Mouse (Mus musculus) lung, postnatal 36 days (tissue): ENCODE data around the gene Micall2.
"Not testable (repeated sequence)": the region's sequence is repeated elsewhere in the genome, so short reads cannot be mapped to it uniquely, and the experiment has no call there.

Source experiments
- DNase-seq: peaks from one replicate; pipeline ENCODE4 v3.0.0; 2022; ENCODE audit warnings: mixed read lengths

Micall2 gene

GRCm38 (mm10) chr5:139735677-139736503 is at the start of gene Micall2:
TSS of gene Micall2 (minus strand) at chr5:139736336.
- peak; percentile 99 for DNase-seq

DNA sequence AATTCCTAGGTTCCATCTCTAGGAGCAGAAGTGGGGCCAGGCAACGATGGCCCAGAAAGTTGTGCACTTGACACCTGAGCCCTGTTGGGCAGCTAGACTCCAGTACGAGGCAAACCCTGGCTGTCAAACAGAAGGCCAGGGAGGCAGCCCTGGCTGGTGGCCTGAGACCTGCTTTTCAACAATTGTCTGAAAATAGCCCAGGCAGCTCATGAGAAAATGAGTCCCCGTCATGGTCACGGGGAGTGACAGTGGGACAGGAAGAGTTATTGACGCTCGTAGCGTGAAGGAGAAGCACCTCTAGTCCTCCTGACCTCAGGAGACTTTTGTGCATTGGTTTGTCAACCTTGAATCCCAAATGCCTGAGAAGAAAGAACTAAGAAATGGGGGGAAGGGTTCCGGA is 45.3 kb upstream of the Micall2 start:
- no peak for DNase-seq

DNA sequence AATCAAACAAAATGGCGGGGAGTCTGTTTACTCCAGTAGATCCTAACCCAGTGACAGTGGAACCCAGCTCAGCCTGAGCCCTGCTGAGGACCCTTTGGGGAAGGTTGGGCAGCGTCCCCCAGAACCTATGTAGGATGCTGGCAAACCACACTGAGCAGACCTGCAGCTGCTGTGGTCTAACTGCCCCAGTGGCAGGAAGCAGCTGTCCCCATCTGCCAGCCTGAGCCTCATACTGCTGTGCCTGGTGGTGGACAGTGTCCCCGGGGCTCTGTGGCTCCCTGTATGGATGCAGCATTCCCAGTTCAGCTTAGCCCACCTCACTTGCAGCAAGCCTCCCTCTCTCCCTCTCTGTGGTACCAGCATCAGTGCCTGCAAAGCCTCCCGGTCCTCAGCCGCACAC is 40.8 kb upstream of the Micall2 start:
- no peak for DNase-seq

GRCm38 (mm10) chr5:139775216-139775926 is 39.2 kb upstream of the Micall2 start, which contains the start of gene Ints1:
TSS of gene Ints1 (minus strand) at chr5:139775674.
- DNase-seq, result peak; percentile 99

DNA sequence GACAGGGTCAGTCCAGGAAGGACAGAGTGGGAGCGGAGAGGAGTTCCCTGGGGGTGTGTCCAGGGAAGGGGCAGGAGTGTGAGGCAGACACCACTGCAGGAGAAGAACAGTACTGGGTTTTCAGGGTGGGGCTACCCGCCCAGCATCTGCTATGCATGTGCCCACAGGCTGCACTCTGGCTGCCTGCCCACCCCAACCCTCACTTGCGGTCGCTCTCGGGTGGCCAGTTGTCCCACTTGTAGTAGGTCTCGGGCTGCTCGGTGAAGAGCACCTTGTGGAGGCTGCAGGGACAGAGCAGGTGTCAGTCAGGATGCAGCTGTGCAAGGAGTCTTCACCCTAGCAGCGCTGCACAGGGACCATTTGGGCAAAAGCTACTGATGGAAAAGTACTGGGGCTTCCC is 32.1 kb upstream of the Micall2 start:
- DNase-seq, result no peak

GRCm38 (mm10) chr5:139764296-139764695 is 28.2 kb upstream of the Micall2 start:
- no peak for DNase-seq

DNA sequence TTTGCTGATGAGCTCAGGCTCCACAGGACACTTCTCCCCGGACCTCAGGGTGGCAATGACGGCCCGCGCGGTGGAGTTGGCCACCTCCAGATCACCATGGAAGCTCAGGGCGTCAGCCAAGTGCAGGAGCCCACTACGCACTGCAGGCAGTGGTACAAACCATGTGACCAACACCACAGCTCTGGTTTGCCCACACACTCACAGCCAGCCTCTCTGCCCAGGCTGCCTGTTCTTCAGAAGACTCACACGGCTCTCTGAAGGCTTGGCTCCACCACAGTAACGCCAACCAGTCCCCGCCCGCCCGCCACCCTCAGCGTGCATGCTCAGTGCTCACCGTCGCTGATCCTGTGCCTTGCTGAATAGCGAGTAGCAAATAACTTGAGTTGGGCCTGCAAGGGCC is 22.0 kb upstream of the Micall2 start:
- DNase-seq, result no peak

- DNase-seq, result no peak
Measured at GRCm38 (mm10) chr5:139756586-139756985, 20.4 kb upstream of the Micall2 start.

- DNase-seq, result no peak
Measured at GRCm38 (mm10) chr5:139756135-139756534, 20.0 kb upstream of the Micall2 start.

DNA sequence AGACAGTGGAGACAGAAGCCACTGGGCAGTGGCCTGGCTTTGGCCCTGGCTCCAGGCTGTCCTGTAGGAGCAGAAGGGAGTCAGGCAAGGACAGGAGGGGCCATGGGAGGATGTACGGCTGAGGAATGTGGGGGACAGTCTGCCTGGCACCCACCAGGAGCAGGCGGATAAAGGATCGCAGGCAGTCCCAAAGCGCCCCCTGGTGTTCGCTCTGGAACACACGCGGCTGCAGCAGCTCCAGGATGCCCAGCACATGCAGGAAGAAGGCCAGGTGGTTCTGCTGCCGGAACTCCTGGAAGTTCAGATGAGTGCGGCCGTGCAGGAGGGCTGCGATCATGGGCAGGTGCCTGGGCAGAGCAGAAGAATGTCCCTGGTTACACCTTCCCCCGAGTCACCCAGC is 18.6 kb upstream of the Micall2 start:
- peak; percentile 44 for DNase-seq

- DNase-seq, result peak; percentile 69
Measured at GRCm38 (mm10) chr5:139750535-139750934, 14.4 kb upstream of the Micall2 start.

GRCm38 (mm10) chr5:139749413-139750125 is 13.4 kb upstream of the Micall2 start:
- no peak for DNase-seq

DNA sequence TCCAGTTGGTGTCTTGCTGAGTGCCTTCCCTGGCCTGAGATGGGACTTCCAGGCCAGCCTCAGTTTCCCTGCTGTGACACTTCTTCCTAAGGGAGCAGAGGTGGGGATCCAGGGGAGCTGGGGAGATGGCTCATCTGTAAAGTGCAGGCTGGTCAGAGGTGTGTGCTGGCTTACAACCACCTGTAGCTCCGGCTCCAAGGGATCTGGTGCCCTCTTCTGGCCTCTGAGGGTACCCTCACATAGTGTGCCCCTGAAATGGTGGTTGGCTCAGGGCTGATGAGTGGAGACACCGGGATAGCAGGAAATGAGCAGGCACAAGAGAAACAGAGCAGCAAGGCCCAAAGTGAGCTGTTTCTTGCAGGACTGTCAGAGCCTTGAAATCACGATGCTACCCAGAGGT is 9.6 kb upstream of the Micall2 start:
- peak; percentile 79 for DNase-seq

DNA sequence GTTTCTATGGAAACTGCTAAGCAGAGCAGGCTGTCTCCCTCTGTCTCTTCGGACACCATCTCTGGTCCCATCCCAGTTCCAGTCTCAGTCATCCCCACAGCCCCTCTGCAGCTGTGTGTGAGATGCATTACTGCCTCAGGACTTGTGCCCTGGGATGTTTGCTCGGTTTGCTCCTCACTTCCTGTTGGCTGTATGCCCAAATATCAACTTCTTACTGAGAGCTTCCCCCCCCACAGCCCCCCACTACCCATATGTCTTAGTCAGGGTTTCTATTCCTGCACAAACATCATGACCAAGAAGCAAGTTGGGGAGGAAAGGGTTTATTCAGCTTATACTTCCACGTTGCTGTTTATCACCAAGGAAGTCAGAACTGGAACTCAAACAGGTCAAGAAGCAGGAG is 6.5 kb upstream of the Micall2 start:
- DNase-seq, result not testable (repeated sequence)

- no peak for DNase-seq
Measured at GRCm38 (mm10) chr5:139738592-139739315, 2.6 kb upstream of the Micall2 start.

DNA sequence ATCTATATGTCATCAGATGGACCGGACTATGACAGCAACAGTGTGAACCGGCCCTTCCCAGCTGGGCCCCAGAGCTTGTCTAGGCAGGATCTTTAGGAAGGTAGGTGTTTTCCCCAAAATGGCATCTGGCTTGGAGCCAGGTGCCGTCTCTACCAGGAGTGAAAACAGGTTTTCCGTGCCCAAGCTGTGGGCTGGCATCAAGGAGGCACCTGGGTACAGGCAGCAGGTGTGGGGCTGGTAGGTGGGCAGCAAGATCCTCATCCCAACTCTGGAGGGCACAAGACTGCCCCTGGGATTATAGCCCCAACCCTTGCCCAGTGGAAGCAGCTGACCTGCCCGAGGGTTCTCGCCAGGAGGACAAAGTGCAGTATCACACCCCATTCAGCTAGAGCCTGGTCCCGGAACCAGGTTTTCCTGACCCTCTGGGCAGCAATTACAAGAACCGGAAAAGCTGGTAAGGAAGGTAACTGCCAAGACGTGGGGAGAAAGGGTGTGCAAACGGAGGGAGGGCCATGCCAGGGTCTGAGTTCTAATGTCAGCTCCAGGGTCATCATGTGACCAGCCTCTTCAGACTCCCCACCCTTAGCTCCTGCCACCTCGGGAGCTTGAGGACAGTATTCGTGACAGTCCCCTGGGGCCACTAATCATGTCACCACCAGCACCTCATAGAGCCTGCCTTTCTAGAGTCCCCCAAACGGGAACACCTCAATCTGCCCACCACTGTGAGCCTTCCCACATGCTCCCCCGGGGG is 1.9 kb upstream of the Micall2 start:
- DNase-seq, result peak; percentile 16

DNA sequence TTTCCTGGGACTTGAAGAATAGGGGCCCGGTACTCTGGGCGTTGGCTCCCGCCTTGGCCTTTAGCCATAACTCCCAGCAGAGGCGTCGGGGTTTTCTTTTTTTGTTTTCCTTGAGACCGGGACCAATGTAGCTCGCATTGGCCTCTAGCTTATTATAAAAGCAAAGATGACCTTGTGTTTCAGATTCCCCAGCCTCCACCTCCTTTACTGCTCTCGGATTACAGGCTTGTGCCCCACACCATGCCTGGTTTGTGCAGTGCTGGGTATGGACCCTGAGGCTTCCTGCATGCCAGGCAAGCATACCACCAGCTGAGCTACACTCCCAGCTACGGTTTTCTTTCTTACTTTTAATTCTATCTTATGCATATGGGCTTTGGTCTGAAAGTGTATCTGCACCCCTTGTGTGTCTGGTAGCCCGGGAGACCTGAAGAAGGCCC is 386 bp upstream of the Micall2 start:
- DNase-seq, result no peak

- no peak for DNase-seq
Measured at GRCm38 (mm10) chr5:139734746-139735145, 1.4 kb downstream of the Micall2 start.

- no peak for DNase-seq
Measured at GRCm38 (mm10) chr5:139734016-139734415, 2.1 kb downstream of the Micall2 start.

DNA sequence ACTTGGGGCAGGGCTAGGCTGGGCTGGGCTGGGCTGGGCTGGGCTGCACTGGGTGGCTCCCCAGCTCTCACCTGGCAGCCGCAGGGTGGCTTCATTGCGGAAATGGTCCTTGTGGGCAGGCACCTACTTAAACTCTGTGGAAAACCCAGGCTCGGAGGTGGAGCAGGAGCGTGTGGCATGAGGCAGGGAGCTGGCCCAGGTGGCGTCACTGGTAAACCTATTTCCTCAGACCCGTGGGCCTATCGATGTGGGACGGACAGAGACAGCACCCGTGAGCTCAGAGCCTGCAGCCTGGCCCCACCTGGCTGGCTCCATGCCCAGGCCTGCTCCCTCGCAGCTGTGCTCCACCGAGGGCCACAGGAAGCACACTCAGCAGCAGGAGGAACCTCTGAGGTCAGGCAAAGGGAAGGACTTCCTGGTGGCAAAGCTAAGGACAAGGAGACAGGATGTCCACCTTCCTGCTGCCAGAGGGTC is 3.5 kb downstream of the Micall2 start:
- DNase-seq, result peak; percentile 67

DNA sequence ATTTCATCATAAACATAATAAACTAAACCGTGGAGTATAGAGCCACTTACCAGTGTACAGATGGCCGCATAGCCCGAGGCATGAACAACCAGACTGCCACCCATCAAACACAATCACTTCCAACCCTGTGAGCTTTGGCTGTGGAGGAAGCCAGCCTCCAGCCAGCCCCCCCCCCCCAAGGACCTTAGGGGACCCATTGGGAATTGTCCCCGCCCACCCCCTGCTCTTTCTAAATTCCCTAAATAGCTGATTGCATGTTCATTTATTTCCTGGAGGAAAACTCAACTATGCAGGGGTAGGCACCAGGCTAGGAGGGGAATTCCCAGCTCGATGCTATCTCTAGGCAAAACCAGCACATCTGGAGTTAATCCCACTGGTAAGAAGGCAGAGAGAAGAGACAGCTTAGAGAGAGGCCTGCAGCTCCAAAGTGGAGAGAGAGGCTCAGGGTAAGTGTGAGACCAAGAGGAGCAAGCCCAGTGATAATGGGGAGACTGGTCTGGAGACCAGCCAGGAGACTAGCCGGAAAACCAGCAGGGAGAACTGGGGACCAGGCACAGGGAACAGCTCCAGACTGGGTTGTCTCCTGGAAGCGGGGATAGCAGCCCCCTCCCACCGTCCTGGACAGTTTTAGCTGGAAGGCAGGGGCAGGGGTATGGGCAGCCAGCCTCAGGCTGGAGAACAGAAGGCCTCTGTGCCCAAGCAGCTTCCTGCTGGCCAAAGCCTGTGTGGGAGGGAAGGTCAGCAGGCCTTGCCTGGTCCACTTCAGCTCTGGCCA is 5.2 kb downstream of the Micall2 start:
- DNase-seq, result no peak
